ENCODE assay signal across 9 mouse cellular contexts in the genomic region with DNA sequence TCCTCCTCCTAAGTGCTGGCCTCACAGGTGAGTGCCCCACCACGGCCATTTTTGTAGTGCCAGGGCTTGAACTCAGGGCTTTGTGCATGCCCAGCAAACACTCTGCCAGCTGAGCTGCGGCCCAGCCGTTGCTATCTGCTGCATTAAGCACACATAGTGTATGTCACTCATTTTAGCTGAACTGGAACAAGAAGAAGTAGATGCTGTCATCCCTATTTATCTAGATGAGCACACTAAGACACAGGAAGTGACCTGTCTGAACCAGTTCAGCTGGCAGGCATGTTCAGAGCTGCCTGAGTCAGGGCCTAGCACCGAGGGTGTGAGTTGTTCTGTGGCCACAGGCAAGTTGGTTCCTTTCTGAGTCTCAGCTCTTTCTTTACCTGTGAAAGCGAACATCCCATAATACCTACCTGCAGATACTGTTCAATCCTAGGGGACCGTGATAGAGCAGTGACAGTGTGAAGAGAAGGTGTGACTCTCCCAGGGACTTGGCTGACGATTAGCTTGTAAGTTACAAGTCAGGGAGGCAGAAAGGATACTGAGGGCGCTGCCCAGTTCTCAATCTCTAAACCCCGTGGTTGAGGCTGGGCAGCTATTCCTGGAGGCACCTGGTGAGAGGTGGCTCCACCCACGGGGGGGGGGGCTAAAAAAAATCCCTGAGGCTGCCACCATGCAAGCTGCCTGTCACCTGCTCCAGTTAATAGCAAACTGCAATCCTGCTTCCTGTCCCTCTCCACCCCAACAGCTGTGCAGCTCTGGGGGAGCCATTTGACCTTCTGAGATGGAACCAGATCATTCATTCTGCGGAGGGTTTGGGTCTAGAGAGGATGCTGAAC. TPM values are rescaled to one million over a fixed set of nuclear protein-coding genes. Genes with fewer than 3 reads are reported as not detected.
DNase-seq lines count a peak whose midpoint lies in the region; ATAC-seq and TF ChIP-seq lines count a peak whose summit lies in the region.
"Had no signal": no experiment of that assay in that cellular context is flagged by ENCODE, and none has a peak within 500 bp of the region (broad histone marks: within the 10 kb centered on the region; RNA-seq: fewer than 3 reads in every experiment).

No protein-coding gene starts in this region.

- no peak for TF ChIP-seq POLR2A in MEL (IDR thresholded peaks at IDR 0.05; ENCODE audit: control insufficient read depth in 1 of 2, insufficient read depth in 1 of 2, low read depth in 1 of 2, low read length in 2 of 2, poor library complexity in 1 of 2)

- WGBS in forebrain, embryonic 10.5 days = 59% methylated on average over 11 of the region's 11 CpGs
- WGBS in forebrain, embryonic 12.5 days = 64% methylated on average over 11 of the region's 11 CpGs
- WGBS in lung, postnatal 0 days = 52% methylated on average over 11 of the region's 11 CpGs

- no peaks in the 10 kb centered on the region; the same call in 1 of the 2 replicates for H3K27me3 ChIP-seq in forebrain, embryonic 10.5 days (ENCODE audit: poor library complexity, severe bottlenecking)
- H3K27me3 ChIP-seq in forebrain, embryonic 12.5 days = no peaks in the 10 kb centered on the region
- peaks cover 0 to 2% of the 10 kb centered on the region in 2 experiments; a peak in 2 of 4 replicates for H3K27me3 ChIP-seq in MEL (ENCODE audit: control insufficient read depth in 1 of 2, insufficient read depth in 2 of 2, low read length in 2 of 2)
- H3K27me3 ChIP-seq in lung, postnatal 0 days (replicated peaks; ENCODE audit: insufficient read depth, low read length) = no peaks in the 10 kb centered on the region
- H3K27me3 ChIP-seq: forebrain, embryonic 13.5 days had no signal

- no peaks in the 10 kb centered on the region for H3K79me2 ChIP-seq in MEL (ENCODE audit: control insufficient read depth, insufficient read depth, low read length, poor library complexity)

- H3K4me1 ChIP-seq in forebrain, embryonic 10.5 days = peaks cover 31% of the 10 kb centered on the region
- H3K4me1 ChIP-seq in forebrain, embryonic 12.5 days = peaks cover 18% of the 10 kb centered on the region
- H3K4me1 ChIP-seq in MEL (ENCODE audit: control insufficient read depth in 1 of 2, insufficient read depth in 2 of 2, low read length in 2 of 2) = no peaks in the 10 kb centered on the region
- H3K4me1 ChIP-seq in lung, postnatal 0 days (ENCODE audit: insufficient read depth, low read depth, low read length) = no peaks in the 10 kb centered on the region

- DNase-seq in forebrain, embryonic 10.5 days (ENCODE audit: extremely low spot score, low spot score) = no peak
- no peak for DNase-seq in MEL (ENCODE audit: low read depth, low spot score)
- DNase-seq in kidney, adult 18-20 months = peak; percentile 40
- peak; percentile 38 for DNase-seq in retina, embryonic 14.5 days (ENCODE audit: low spot score)
- DNase-seq in cerebellum, adult 9-11 months = no peak
- DNase-seq in cerebellum, postnatal 14 days = no peak
- no peak for DNase-seq in lung, postnatal 0 days (ENCODE audit: low spot score)

- H3K4me2 ChIP-seq in forebrain, embryonic 12.5 days = no peak overlapping the region
- no peak overlapping the region for H3K4me2 ChIP-seq in lung, postnatal 0 days (replicated peaks; ENCODE audit: low read depth, low read length)
- H3K4me2 ChIP-seq: forebrain, embryonic 13.5 days had no signal

- TF ChIP-seq EP300 in MEL (IDR thresholded peaks at IDR 0.05; ENCODE audit: low read depth in 1 of 2, low read length in 2 of 2) = no peak
- TF ChIP-seq EP300 in lung, postnatal 0 days (IDR thresholded peaks at IDR 0.05) = no peak

- no peak overlapping the region for H3K9ac ChIP-seq in forebrain, embryonic 12.5 days
- H3K9ac ChIP-seq in MEL (ENCODE audit: control insufficient read depth, low read depth, low read length, poor library complexity, severe bottlenecking) = no peak overlapping the region
- H3K9ac ChIP-seq in lung, postnatal 0 days (replicated peaks; ENCODE audit: low read depth) = no peak overlapping the region
- H3K9ac ChIP-seq: forebrain, embryonic 13.5 days had no signal

- H3K4me3 ChIP-seq in forebrain, embryonic 10.5 days = no peak overlapping the region
- no peak overlapping the region for H3K4me3 ChIP-seq in forebrain, embryonic 12.5 days (replicated peaks)
- no peak overlapping the region for H3K4me3 ChIP-seq in MEL (ENCODE audit: control insufficient read depth in 1 of 2, insufficient read depth in 1 of 2, low read depth in 2 of 2, low read length in 2 of 2)
- H3K4me3 ChIP-seq in lung, postnatal 0 days (ENCODE audit: low read depth, low read length) = no peak overlapping the region
- H3K4me3 ChIP-seq: forebrain, embryonic 13.5 days had no signal

- TF ChIP-seq CTCF in MEL (IDR thresholded peaks at IDR 0.05 in 2 of 3, conservative IDR thresholded peaks at IDR 0.05 in 1 of 3; ENCODE audit: control insufficient read depth in 1 of 3, insufficient read depth in 1 of 3, low read depth in 2 of 3, low read length in 3 of 3, poor library complexity in 1 of 3, severe bottlenecking in 1 of 3) = no peak
- no peak for TF ChIP-seq CTCF in lung, postnatal 0 days (IDR thresholded peaks at IDR 0.05)

- peaks cover 11% of the 10 kb centered on the region; the same call in 1 of the 2 replicates for H3K9me3 ChIP-seq in forebrain, embryonic 10.5 days
- H3K9me3 ChIP-seq in forebrain, embryonic 12.5 days = no peaks in the 10 kb centered on the region
- H3K9me3 ChIP-seq in MEL (replicated peaks; ENCODE audit: insufficient read depth, low read length) = no peaks in the 10 kb centered on the region
- no peaks in the 10 kb centered on the region for H3K9me3 ChIP-seq in lung, postnatal 0 days (ENCODE audit: low read length)

- TF ChIP-seq RAD21 in MEL (IDR thresholded peaks at IDR 0.05; ENCODE audit: low read depth, low read length) = no peak

- H3K27ac ChIP-seq in forebrain, embryonic 10.5 days = peak overlapping the region; percentile 76; the same call in 1 of the 2 replicates
- no peak overlapping the region for H3K27ac ChIP-seq in forebrain, embryonic 12.5 days
- H3K27ac ChIP-seq in MEL (ENCODE audit: control insufficient read depth, low read depth, low read length) = no peak overlapping the region
- no peak overlapping the region for H3K27ac ChIP-seq in lung, postnatal 0 days (ENCODE audit: low read length)
- H3K27ac ChIP-seq: forebrain, embryonic 13.5 days had no signal

- ATAC-seq in forebrain, embryonic 12.5 days (ENCODE audit: low FRiP score) = no peak
- no peak; the same call in 1 of the 2 replicates for ATAC-seq in lung, postnatal 0 days
- ATAC-seq: forebrain, embryonic 13.5 days had no signal

- no peaks in the 10 kb centered on the region for H3K36me3 ChIP-seq in forebrain, embryonic 10.5 days (replicated peaks)
- no peaks in the 10 kb centered on the region for H3K36me3 ChIP-seq in forebrain, embryonic 12.5 days (replicated peaks)
- no peaks in the 10 kb centered on the region for H3K36me3 ChIP-seq in MEL (ENCODE audit: control insufficient read depth in 1 of 2, insufficient read depth in 2 of 2, low read length in 2 of 2)
- no peaks in the 10 kb centered on the region for H3K36me3 ChIP-seq in lung, postnatal 0 days (ENCODE audit: insufficient read depth, low read length)

TF ChIP-seq in MEL, 35 proteins besides CTCF, POLR2A, EP300 and RAD21:
- no peak for TF ChIP-seq TBP (IDR thresholded peaks at IDR 0.05; ENCODE audit: low read depth, low read length)
- 0 out of 2 replicates have a peak, but pooled peaks have one; percentile 19 for TF ChIP-seq ETS1 (IDR thresholded peaks at IDR 0.05; ENCODE audit: low read depth, low read length)

RNA-seq across cellular contexts. Expression of a gene that starts 36.7 kb away (rescaled TPM):
- 485 and 525 TPM in 2 replicates for polyA plus RNA-seq in forebrain, embryonic 10.5 days (2016; fragmentation: Nextera tagmentation; extraction: Ambion mirVana)
- polyA plus RNA-seq in forebrain, embryonic 12.5 days (2016; fragmentation: Nextera tagmentation; extraction: Ambion mirVana) = 315 and 333 TPM in 2 replicates
- total RNA-seq in MEL (2012; rRNA removed) = 2,589 and 2,603 TPM in 2 replicates
- 1,000 to 10,000 TPM in 1 of 2 experiments, not detected in 1; 2,003 TPM for polyA plus RNA-seq in MEL (2012; ENCODE audit: insufficient read depth in 1 of 2, insufficient read length in 2 of 2, low read depth in 1 of 2, low replicate concordance in 2 of 2, missing spikeins in 1 of 2)
- polyA plus RNA-seq in lung, postnatal 0 days (2015; fragmentation: Nextera tagmentation; extraction: Ambion mirVana) = 325 and 355 TPM in 2 replicates

RNA-seq across cellular contexts. Expression of a gene that starts 53.3 kb away (rescaled TPM):
- 488 and 529 TPM in 2 replicates for polyA plus RNA-seq in forebrain, embryonic 10.5 days (2016; fragmentation: Nextera tagmentation; extraction: Ambion mirVana)
- 173 and 228 TPM in 2 replicates for polyA plus RNA-seq in forebrain, embryonic 12.5 days (2016; fragmentation: Nextera tagmentation; extraction: Ambion mirVana)
- total RNA-seq in MEL (2012; rRNA removed) = 0.16 and 0.27 TPM in 2 replicates
- polyA plus RNA-seq in MEL (2012; ENCODE audit: insufficient read depth in 1 of 2, insufficient read length in 2 of 2, low read depth in 1 of 2, low replicate concordance in 2 of 2, missing spikeins in 1 of 2) = under 1 TPM in 1 of 2 experiments, not detected in 1; 0.17 TPM
- 430 and 477 TPM in 2 replicates for polyA plus RNA-seq in lung, postnatal 0 days (2015; fragmentation: Nextera tagmentation; extraction: Ambion mirVana)

Comparison
In these comparisons a context has a peak if more than half of its experiments do, and no peak if none do; other contexts are left out.
1. DNase-seq: peak in kidney, adult 18-20 months (single experiment) and retina, embryonic 14.5 days (single experiment); none in forebrain, embryonic 10.5 days (single experiment), MEL (single experiment), cerebellum, adult 9-11 months (single experiment), cerebellum, postnatal 14 days (0 of 2) and lung, postnatal 0 days (single experiment).
2. RNA of a gene that starts 53.3 kb away (polyA plus RNA-seq): 488 to 529 TPM in forebrain, embryonic 10.5 days, 430 to 477 TPM in lung, postnatal 0 days and 173 to 228 TPM in forebrain, embryonic 12.5 days; 0.17 TPM in MEL; every median in the first group is over 100 times any median in the second.